In the genomic region with DNA sequence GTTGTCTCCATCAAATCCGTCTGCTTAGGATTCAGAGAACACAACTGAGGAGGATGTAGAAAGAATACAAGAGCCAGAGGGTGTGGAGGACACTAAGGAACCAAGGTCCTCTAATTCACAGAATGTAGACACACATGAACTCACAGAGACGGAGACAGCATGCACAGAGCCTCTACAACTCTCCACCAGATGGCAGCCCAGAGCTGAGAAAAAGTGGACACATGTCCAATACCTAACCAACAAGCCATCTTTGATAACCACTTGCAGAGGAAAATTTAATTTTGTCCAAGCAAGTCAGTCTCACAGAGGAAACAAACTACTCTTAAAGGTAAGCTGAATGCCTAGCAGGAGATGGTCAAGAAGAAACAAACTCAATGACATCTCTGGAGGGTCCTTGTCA, we compare ENCODE assay signal across 7 mouse cellular contexts. TPM values are rescaled to one million over a fixed set of nuclear protein-coding genes. Genes with fewer than 3 reads are reported as not detected.
DNase-seq lines count a peak whose midpoint lies in the region; ATAC-seq and TF ChIP-seq lines count a peak whose summit lies in the region.

No protein-coding gene starts in this region.

- peak; percentile 6 for DNase-seq in ovary, postnatal 10 days (ENCODE audit: low spot score)
- DNase-seq in ovary, adult 18-20 months (ENCODE audit: low spot score): no peak
- peak; percentile 79 to 81 for DNase-seq in kidney, postnatal 4 days

- H3K27ac ChIP-seq in bone marrow, adult 2 months (ENCODE audit: control insufficient read depth, insufficient read depth, low read depth, low read length, poor library complexity): no peak overlapping the region
- no peak overlapping the region for H3K27ac ChIP-seq in embryonic fibroblast, embryonic 13.5 days (ENCODE audit: insufficient read depth, low read length)
- H3K27ac ChIP-seq in lung, embryonic 16.5 days (ENCODE audit: low read length): no peak overlapping the region
- H3K27ac ChIP-seq in stomach, embryonic 14.5 days (ENCODE audit: low read length): no peak overlapping the region

- 19% methylated on average over 2 of the region's 2 CpGs for WGBS in bone marrow, adult 2 months
- 9% methylated on average over 2 of the region's 2 CpGs for WGBS in lung, embryonic 16.5 days
- 13% methylated on average over 2 of the region's 2 CpGs for WGBS in stomach, embryonic 14.5 days

- H3K36me3 ChIP-seq in lung, embryonic 16.5 days (ENCODE audit: control insufficient read depth, insufficient read depth, low read length): no peaks in the 10 kb centered on the region
- H3K36me3 ChIP-seq in stomach, embryonic 14.5 days (ENCODE audit: control insufficient read depth, insufficient read depth, low read length): no peaks in the 10 kb centered on the region

- H3K9ac ChIP-seq in lung, embryonic 16.5 days (ENCODE audit: low read length): no peak overlapping the region
- H3K9ac ChIP-seq in stomach, embryonic 14.5 days (replicated peaks; ENCODE audit: low read depth, low read length): no peak overlapping the region

- TF ChIP-seq POLR2A in bone marrow, adult 2 months (IDR thresholded peaks at IDR 0.05; ENCODE audit: borderline replicate concordance, control insufficient read depth, low read depth, low read length): no peak
- TF ChIP-seq POLR2A in embryonic fibroblast, embryonic 13.5 days (IDR thresholded peaks at IDR 0.05; ENCODE audit: low read depth, low read length): no peak

- H3K4me3 ChIP-seq in bone marrow, adult 2 months (replicated peaks; ENCODE audit: control insufficient read depth, low read depth, low read length): no peak overlapping the region
- no peak overlapping the region for H3K4me3 ChIP-seq in embryonic fibroblast, embryonic 13.5 days (ENCODE audit: insufficient read depth, low read length)
- H3K4me3 ChIP-seq in lung, embryonic 16.5 days (ENCODE audit: low read length): no peak overlapping the region
- no peak overlapping the region for H3K4me3 ChIP-seq in stomach, embryonic 14.5 days (ENCODE audit: low read depth, low read length)

- TF ChIP-seq CTCF in bone marrow, adult 2 months (IDR thresholded peaks at IDR 0.05; ENCODE audit: control insufficient read depth, insufficient read depth, low read length): peak; percentile 20; the same call in 1 of the 2 replicates
- peak; percentile 67 for TF ChIP-seq CTCF in embryonic fibroblast, embryonic 13.5 days (IDR thresholded peaks at IDR 0.05; ENCODE audit: borderline replicate concordance, insufficient read depth, low read length)

- no peaks in the 10 kb centered on the region for H3K9me3 ChIP-seq in lung, embryonic 16.5 days (ENCODE audit: control insufficient read depth, low read length)
- no peaks in the 10 kb centered on the region for H3K9me3 ChIP-seq in stomach, embryonic 14.5 days (ENCODE audit: control insufficient read depth, low read depth, low read length)

- no peak overlapping the region for H3K4me2 ChIP-seq in lung, embryonic 16.5 days (ENCODE audit: low read depth, low read length)
- no peak overlapping the region for H3K4me2 ChIP-seq in stomach, embryonic 14.5 days (replicated peaks; ENCODE audit: low read depth, low read length)

- H3K4me1 ChIP-seq in bone marrow, adult 2 months (ENCODE audit: control insufficient read depth, insufficient read depth, low read length): no peaks in the 10 kb centered on the region
- H3K4me1 ChIP-seq in embryonic fibroblast, embryonic 13.5 days (ENCODE audit: control insufficient read depth, insufficient read depth, low read length): no peaks in the 10 kb centered on the region
- peaks cover 3% of the 10 kb centered on the region; the same call in 1 of the 2 replicates for H3K4me1 ChIP-seq in lung, embryonic 16.5 days (replicated peaks; ENCODE audit: control insufficient read depth, insufficient read depth, low read length)
- no peaks in the 10 kb centered on the region for H3K4me1 ChIP-seq in stomach, embryonic 14.5 days (ENCODE audit: control insufficient read depth, insufficient read depth, low read length)

- peak; percentile 59; the same call in 1 of the 2 replicates for ATAC-seq in lung, embryonic 16.5 days (ENCODE audit: low read depth)
- 0 out of 2 replicates have a peak, but pooled peaks have one; percentile 77 for ATAC-seq in stomach, embryonic 14.5 days (ENCODE audit: insufficient number of reproducible peaks, insufficient read depth, low FRiP score, low read depth)

- no peaks in the 10 kb centered on the region for H3K27me3 ChIP-seq in lung, embryonic 16.5 days (ENCODE audit: control insufficient read depth, insufficient read depth, low read depth, low read length)
- H3K27me3 ChIP-seq in stomach, embryonic 14.5 days (ENCODE audit: control insufficient read depth, insufficient read depth, low read length): no peaks in the 10 kb centered on the region

RNA-seq across cellular contexts. Expression of a gene that starts 11.2 kb away (rescaled TPM):
- not detected in 2 replicates for polyA plus RNA-seq in bone marrow, adult 2 months (2011; ENCODE audit: insufficient read depth, insufficient read length, low replicate concordance, missing spikeins)
- 0.44 TPM in 1 of 2 replicates, not detected in the other for polyA plus RNA-seq in embryonic fibroblast, embryonic 13.5 days (2011; ENCODE audit: insufficient read length, low read depth, missing spikeins)
- polyA plus RNA-seq in lung, embryonic 16.5 days (2015; fragmentation: Nextera tagmentation; extraction: Ambion mirVana): 0.15 TPM in 1 of 2 replicates, not detected in the other
- polyA plus RNA-seq in stomach, embryonic 14.5 days (2014; fragmentation: Nextera tagmentation; extraction: Ambion mirVana): not detected in 2 replicates

RNA-seq across cellular contexts. Expression of a gene that starts 20.6 kb away (rescaled TPM):
- 0.77 TPM in 1 of 2 replicates, not detected in the other for polyA plus RNA-seq in bone marrow, adult 2 months (2011; ENCODE audit: insufficient read depth, insufficient read length, low replicate concordance, missing spikeins)
- not detected in 2 replicates for polyA plus RNA-seq in embryonic fibroblast, embryonic 13.5 days (2011; ENCODE audit: insufficient read length, low read depth, missing spikeins)
- 0.20 TPM in 1 of 2 replicates, not detected in the other for polyA plus RNA-seq in lung, embryonic 16.5 days (2015; fragmentation: Nextera tagmentation; extraction: Ambion mirVana)
- polyA plus RNA-seq in stomach, embryonic 14.5 days (2014; fragmentation: Nextera tagmentation; extraction: Ambion mirVana): 0.34 TPM in 1 of 2 replicates, not detected in the other
